Mouse (Mus musculus) brain, adult 10 weeks (tissue): Measurements from ENCODE around the gene Gpr137. TPM values are rescaled to one million over a fixed set of nuclear protein-coding genes. Genes with fewer than 3 reads are reported as not detected.

Experiments
- polyA plus RNA-seq: library from polyadenylated mRNA; stranded (reverse); fragments of 350-450 nt; fragmentation: Illumina TruSeq; extraction: RNeasy Lipid Tissue Mini Kit (QIAGEN cat#74804); gene quantifications from one replicate; pipeline ENCODE4 v1.2.3, GENCODE M21; 2015; ENCODE audit warnings: low read depth, low replicate concordance

Gpr137 gene
- polyA plus RNA-seq: 114 TPM

DNA sequence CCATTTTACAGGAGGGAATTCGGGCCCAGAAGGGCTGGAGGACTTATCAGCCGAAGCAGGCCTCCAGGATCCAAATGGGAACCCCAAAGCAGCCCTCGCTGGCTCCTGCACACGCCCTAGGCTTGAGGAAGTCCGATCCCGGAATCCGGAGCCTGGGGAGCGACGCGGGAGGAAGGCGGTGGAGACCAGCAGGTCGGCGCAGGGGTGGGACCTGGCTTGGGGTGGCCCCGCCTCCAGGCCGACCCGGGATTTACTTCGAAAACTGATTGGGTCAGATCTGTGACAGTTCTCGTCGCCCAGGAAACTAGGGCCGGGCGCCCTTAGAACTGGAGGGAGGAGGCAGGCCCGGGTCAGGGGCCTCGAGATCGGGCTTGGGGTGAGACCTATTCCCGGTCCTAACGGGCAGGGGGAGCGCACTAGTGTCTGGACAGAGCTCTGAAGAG lies at the start of gene Gpr137:
Gene Gpr137, minus strand, starts transcription at position 232 of the 443 bp plus-strand sequence.

DNA sequence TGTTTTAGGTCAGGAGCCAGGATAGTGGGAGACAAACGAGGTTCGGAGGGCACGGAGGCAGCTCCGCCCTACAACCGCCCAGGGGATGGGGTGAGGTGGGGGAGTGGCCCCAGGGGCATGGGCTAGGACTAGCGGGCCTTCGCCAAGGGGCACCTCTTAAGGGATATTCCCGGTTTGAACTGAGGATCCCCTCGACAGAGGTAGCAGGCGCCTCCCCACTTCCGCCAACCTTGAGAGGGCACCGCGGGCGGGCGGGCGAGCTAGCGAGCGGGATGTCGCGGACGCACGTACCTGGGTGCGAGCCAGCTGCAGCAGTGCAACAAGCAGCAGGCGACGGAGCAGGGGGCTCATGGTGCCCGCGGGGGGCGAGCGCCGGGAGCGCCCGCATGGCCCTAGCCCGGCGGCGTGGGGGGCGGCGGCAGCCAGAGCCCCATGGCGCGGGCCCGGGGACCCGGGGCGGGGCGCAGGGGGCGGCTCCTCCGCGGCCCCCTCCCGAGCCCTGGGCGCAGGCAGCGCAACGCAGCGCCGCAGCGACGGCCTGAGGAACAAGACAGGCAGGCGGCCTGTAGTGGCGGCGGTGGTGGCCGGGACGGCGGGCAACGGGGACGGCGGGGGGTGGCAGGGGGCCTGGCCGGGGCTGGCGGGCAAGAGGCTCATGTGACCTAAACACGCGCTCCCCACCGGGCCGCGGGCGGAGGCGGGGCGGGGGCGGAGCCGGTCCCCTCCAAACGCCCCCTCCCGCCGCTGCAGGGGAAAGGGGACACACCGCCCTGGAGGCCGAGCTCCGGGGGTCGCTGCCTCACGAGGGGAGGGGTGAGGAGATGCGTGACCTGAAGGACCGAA lies 45.0 kb upstream of the Gpr137 start, which contains the start of gene Vegfb:
Gene Vegfb, minus strand, starts transcription at position 591 of the 843 bp plus-strand sequence.

DNA sequence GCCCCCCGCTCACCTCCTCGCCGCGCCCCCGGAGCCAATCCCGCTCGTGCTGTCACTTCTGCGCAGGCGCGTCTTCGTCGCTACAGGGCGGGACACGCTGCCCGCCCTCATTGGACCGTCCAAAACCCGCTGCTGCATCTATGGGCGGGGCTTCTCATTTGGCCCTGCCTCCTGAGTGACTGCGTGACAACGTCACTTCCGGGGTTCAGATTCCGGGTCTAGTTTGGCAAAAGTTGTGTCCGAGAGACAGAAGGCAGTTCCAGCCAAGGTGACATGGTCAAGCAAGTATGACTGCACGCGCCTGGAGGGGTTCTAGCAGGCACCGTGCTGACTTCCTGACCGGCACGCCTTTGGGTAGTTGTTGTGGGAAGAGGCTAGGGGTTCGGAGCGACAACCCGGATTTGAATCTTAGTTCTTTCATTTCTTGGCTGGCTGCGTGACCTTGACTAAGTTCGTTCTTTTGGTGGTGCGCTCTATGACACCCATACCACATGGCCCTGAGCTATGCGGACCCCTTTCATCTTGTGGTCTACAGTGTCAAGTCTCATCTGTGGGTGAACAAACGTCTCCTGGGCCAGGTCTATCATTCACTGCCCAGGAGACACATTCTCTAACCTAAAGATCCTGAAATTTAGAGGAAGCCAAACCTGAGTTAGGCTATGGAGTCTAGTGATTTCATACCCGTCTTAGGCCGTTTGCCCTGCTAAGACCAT lies 38.3 kb upstream of the Gpr137 start, which contains the start of gene Fkbp2:
Gene Fkbp2, minus strand, starts transcription at position 121 of the 713 bp plus-strand sequence.

DNA sequence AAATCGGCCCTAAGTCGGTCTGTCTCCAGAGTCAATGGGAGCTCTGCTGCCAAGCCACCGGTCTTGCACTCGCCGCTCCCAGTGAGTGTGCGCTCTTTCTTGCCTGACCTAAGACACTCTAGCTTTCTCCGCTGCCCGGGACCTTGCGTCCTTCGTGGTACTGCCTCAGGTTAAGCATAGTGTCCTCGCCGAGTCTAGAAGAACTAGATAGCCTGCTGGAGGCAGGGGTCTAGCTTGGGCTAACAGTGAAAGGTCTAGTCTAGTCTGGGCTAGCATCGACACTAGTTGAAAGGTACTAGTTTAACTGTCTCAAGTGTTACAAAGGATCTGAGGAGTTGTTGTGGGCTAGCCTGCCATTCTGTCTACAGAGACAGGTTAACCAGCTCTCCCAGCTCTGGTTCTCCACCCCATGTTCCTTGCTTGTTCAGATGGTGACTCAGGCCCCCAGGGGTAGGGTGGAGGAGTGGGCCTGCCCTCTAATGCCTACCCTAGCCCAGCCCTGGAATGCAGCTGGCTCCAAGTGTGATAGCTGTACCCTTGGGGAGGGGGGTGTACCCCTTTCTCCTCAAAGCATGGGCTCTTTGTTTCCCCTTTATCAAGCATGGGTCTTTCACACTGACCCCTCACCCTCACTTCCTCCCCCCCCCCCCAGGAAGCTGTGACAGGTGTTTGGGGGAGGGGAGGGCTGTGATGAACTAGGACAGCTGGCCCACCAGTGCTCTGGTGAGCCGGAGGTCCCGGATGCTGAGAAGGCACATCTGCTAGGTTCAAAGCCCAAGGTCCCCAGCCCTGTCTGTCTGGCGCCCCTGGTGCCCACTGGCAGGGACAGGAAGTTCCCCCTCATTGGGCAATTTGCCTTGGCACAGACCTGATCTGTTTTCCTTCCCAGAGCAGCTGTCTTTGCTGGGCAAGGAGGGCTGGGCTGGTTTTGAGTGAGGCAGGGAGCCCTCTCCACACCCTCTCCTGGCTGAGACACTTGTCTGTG lies 33.5 kb upstream of the Gpr137 start, which contains the start of gene Plcb3:
Gene Plcb3, minus strand, starts transcription at position 934 of the 985 bp plus-strand sequence.

DNA sequence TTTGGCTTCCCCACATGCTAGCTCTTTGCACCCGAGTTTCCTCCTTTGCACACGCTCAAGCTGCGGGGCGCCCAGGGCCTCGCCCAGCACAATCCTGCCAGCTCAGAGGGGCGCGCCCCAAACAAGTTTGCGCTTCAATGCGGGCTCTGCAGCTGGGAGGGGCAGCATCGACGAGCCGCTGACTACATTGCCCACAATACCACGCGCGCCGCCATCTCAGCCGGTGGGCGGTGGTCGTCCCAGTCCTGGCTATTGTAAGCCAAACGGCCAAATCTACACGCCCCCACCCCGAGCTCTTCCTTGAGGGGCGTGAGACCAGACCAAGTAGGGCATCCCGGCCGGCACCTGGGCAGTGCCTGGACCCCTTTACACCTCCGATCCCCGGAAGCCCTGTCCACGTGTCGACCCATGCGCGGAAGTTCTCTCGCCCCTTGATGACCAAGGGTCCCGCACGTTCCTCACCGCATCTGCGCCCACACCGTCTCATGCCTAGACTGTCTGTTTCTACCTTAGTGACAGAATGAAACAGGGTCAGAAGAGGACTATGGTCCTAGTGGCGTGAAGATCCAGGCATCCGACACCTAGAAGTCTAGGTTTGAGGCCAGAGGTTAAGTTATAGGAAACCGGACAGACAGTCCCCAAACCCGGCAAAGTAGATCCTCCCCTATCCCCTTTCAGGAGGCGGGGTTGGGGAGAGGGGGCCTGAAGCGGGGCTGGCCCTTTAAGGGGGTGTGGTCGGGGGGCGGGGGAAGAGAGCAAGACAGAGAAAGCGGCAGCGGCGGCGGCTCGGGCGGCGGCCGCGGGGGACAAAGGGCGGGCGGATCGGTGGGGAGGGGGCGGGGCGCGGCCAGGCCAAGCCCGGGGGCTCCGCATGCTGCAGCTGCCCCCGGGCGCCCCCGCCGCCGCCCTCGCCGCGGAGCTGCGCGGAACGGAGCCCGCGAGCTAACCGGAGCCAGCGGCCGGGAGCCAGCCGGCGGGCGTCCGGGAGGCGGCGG lies 32.2 kb upstream of the Gpr137 start, which contains the start of gene Ppp1r14b:
Gene Ppp1r14b, plus strand, starts transcription at position 758 of the 995 bp plus-strand sequence.

DNA sequence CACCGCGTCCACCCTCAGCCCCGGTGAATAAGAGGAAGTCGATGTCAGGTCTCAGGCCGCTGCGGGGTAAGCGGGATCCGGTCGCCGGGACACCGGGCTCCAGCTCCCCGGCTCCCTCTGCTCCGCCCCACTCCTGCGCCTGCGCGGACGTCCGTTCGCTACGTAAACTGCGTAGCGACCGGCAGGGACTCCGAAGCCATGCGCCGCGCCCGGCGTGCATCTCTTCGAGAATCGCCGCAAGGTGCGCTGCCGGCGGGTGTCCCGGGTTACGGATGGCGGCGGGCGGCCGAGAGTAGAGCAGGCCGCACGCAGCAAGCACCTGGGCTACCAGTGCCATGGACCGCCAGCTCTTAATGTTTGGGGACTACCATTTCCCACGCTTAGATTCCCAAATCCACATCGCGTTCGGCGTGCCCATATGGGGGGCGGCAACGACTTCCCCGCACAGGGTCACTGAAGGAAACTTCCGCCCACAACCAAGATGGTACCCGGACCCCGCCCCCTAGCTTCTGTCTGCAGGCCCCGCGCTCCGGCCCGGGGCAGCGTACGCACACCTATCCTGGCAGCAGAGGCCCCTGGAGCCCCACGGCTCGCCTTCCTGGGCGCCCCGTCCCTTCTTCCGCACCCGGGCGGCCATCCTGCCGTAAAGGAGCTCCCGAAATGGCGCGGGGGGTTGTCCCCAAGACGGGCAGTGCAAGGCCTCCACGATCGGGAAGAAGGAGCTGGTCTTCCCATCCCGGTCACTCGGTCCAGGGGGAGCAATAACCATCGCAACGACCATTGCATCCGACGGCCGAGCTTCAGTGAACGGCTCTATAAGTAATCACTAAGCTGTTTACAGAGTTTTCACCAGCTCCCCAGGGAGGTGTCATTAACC lies 670 bp downstream of the Gpr137 start, which contains the start of gene Bad:
Gene Bad, plus strand, starts transcription at position 490 of the 877 bp plus-strand sequence.

DNA sequence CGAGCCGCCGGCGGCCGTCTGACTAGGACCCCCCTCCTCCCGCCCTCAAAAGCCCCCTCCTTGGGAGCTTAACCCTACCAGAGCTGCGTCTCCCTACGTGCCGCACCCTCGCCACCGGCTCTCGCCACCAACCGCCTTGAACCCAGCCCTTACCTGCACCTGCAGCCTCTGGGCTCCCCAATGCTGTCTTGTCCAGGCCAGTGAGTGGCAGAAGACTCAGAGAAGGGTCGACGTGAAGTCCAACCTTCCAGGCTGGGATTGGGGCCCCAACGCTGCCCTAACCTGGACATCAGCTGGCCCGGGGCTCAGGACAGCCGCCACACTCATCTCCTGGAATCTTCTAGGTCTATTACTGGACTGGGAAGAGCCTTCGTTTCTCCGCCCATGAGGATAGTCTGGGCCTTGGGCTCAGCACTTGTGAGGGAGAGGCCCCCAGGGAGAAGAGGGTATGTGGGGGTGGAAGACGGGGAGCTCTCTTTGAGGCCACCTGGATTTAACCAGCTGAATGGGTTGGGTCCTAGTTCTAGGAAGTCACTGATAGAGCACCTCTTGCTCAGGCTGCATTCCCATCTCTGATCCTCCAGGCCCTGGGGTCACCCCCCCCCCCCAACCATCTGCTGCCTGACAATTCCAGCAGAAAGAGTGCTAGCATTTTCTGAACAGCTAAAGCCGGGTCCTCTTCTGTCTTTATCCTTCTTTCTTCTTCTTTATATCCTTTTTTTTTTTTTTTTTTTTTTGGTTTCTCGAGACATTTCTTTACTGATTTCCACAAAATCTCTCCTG lies 7.9 kb downstream of the Gpr137 start, which contains the start of gene Kcnk4:
Gene Kcnk4, minus strand, starts transcription at position 321 of the 783 bp plus-strand sequence.

DNA sequence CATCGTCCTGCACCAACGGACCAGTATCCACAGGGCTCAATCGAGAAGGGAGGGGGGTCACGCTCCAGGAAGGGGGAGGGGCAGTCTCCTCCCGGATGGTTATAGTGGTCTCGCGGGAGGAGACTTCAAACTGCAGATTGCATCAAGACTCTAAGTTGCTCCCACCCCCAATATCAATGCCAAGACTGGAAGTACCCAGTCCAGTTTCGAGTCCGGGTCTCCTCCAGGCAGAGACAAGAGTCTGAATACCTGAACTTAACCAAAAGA lies 17.0 kb downstream of the Gpr137 start, which contains the start of gene Catsperz:
Gene Catsperz, minus strand, starts transcription at position 74 of the 267 bp plus-strand sequence.

DNA sequence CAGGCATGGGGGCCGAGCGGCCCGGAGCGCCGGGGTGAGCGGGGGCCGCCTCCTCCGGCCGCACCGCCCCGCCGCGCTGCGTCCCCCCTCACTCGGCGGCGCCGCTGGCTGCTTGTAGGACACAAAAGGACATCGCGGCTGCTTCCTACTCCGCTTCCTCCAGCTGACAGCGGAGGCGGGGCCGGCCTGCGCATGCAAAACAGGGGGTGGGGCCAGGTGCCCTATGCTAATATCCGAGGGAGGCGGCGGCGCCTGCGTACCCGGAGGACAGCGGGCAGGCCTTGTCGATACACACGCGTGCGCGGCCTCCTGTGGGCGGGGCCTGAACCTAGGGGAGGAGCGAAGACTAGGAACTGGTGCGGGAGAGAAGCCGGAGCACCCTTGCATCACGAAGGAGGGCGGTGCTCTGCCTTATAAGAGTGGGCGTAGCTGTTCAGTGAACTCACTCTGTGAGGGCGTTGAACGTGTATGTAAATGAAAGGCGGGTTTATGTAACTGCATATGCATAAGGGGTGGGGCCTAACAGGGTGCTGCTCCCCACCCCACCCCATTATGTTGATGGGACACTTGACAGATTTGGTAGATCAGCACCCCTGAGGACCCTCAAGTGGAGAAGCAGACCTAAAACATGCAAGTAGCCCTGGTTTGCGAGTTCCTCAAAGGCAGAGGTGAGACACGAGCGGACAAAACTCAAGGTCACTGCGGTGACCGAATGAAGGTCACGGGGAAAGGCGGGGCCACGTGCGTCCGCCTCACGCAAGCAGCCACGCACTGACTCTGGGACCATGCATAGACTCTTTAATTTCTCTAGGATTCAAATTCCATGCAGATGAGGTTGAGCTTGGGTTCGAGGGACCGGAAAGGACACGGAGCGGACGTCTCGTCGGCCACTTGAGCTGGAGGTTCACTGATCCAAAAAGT lies 20.4 kb downstream of the Gpr137 start, which contains the start of gene Esrra:
Gene Esrra, minus strand, starts transcription at position 167 of the 921 bp plus-strand sequence.

DNA sequence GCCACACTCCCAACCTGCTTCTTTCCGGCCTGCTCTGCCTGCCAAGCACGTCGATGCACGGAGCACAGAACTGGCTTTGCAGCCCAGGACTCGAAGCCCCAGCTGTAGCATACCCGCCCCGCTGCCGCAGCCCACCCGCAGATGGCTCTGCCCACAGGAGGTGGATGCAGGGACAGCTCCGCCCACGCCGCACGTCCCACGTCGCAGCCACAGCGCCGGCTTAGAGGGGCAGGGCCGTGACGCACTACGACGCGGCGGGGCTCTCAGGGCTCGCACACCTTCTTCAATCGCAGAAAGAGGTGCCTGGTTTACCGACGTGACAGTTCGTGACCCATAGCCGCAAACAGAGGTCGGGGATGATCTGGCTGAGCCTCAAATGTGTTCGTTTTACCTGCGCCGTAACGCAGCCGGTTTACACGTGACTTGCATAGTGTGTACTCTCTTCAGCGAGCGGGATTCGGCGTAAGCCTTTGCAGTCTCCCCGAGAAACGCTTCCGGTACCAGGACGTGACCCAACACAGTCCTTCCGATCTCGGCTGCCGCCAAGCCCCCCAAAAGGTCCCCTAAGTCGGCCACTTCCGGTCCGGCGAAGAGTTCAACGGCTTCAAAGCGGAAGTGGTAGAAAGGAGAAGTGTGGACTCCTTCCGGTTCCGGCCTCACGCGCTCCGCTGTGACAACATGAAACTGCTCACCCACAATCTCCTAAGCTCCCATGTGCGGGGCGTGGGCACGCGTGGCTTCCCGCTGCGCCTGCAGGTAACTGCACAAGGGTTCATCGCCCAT lies 32.6 kb downstream of the Gpr137 start, which contains the start of the genes Trmt112 and Prdx5:
Gene Trmt112, plus strand, starts transcription at position 192 of the 783 bp plus-strand sequence.
Gene Prdx5, minus strand, starts transcription at position 600 of the 783 bp plus-strand sequence.

Other genes with a start within 250 kb of the Gpr137 start
- gene Rps6ka4, start 101.8 kb downstream of the Gpr137 start, polyA plus RNA-seq: 30.3 TPM
- gene Ccdc88b, start 84.3 kb downstream of the Gpr137 start, polyA plus RNA-seq: 1.2 TPM
- gene Trmt112, start 32.8 kb downstream of the Gpr137 start, polyA plus RNA-seq: 58.7 TPM
- 507 TPM for gene Prdx5, start 32.4 kb downstream of the Gpr137 start, polyA plus RNA-seq
- gene Esrra, start 20.7 kb downstream of the Gpr137 start, polyA plus RNA-seq: 63.1 TPM
- gene Catsperz, start 17.1 kb downstream of the Gpr137 start, polyA plus RNA-seq: 13.3 TPM
- 27.2 TPM for gene Kcnk4, start 8.0 kb downstream of the Gpr137 start, polyA plus RNA-seq
- gene Bad, start 619 bp downstream of the Gpr137 start, polyA plus RNA-seq: 76.2 TPM
- gene Ppp1r14b, start 32.5 kb upstream of the Gpr137 start, polyA plus RNA-seq: 51.1 TPM
- gene Plcb3, start 34.0 kb upstream of the Gpr137 start, polyA plus RNA-seq: 10.9 TPM
- gene Fkbp2, start 38.0 kb upstream of the Gpr137 start, polyA plus RNA-seq: 240 TPM
- gene Vegfb, start 45.2 kb upstream of the Gpr137 start, polyA plus RNA-seq: 79.8 TPM
- 27.9 TPM for gene Dnajc4, start 50.1 kb upstream of the Gpr137 start, polyA plus RNA-seq
- gene Nudt22, start 53.6 kb upstream of the Gpr137 start, polyA plus RNA-seq: 14.3 TPM
- gene Trpt1, start 53.7 kb upstream of the Gpr137 start, polyA plus RNA-seq: 21.3 TPM
- 3.8 TPM for gene Fermt3, start 77.0 kb upstream of the Gpr137 start, polyA plus RNA-seq
- gene Stip1, start 97.5 kb upstream of the Gpr137 start, polyA plus RNA-seq: 245 TPM
- gene Macrod1, start 114.3 kb upstream of the Gpr137 start, polyA plus RNA-seq: 16.9 TPM
- gene Flrt1, start 163.2 kb upstream of the Gpr137 start, polyA plus RNA-seq: 9.3 TPM